Mouse (Mus musculus): ENCODE results near the gene Ddx27. TPM values are rescaled to one million over a fixed set of nuclear protein-coding genes. Genes with fewer than 3 reads are reported as not detected.
A peak's percentile ranks its signal among the peaks of the same experiment; 100 is the strongest.

Gene Ddx27
- polyA plus RNA-seq, 1 experiment from 2014 or later, result 34.9 TPM

- Histone ChIP-seq H3K27me3 (replicated peaks; ENCODE audit: control insufficient read depth, insufficient read depth, low read length) (no peaks in the 10 kb centered on the region; the same call in 1 of the 2 replicates), H3K9me3 (ENCODE audit: control insufficient read depth, low read length) (no peaks in the 10 kb centered on the region), H3K4me2 (ENCODE audit: low read length) (no peak overlapping the region), H3K4me3 (ENCODE audit: low read length) (no peak overlapping the region), H3K36me3 (ENCODE audit: control insufficient read depth, insufficient read depth, low read length) (no peaks in the 10 kb centered on the region), H3K4me1 (ENCODE audit: control insufficient read depth, insufficient read depth, low read depth, low read length) (peaks cover 21% of the 10 kb centered on the region), H3K27ac (ENCODE audit: low read depth, low read length) (no peak overlapping the region), H3K9ac (ENCODE audit: low read depth, low read length) (no peak overlapping the region)
- ATAC-seq, result no peak
- 95% methylated on average over 5 of the region's 5 CpGs for WGBS
These were observed 59.6 kb downstream of the Ddx27 start for GRCm38 (mm10) chr2:167074587-167074986.

GRCm38 (mm10) chr2:167076352-167076751, 61.4 kb downstream of the Ddx27 start:
- ATAC-seq, result no peak
- H3K4me3 ChIP-seq (ENCODE audit: low read length), result no peak overlapping the region
- no peaks in the 10 kb centered on the region; the same call in 1 of the 2 replicates for H3K27me3 ChIP-seq (replicated peaks; ENCODE audit: control insufficient read depth, insufficient read depth, low read length)
- no peak overlapping the region for H3K27ac ChIP-seq (ENCODE audit: low read depth, low read length)
- 95% methylated on average over 4 of the region's 4 CpGs for WGBS
- no peak overlapping the region for H3K4me2 ChIP-seq (ENCODE audit: low read length)
- no peaks in the 10 kb centered on the region for H3K9me3 ChIP-seq (ENCODE audit: control insufficient read depth, low read length)
- peaks cover 16% of the 10 kb centered on the region for H3K4me1 ChIP-seq (ENCODE audit: control insufficient read depth, insufficient read depth, low read depth, low read length)
- no peaks in the 10 kb centered on the region for H3K36me3 ChIP-seq (ENCODE audit: control insufficient read depth, insufficient read depth, low read length)
- H3K9ac ChIP-seq (ENCODE audit: low read depth, low read length), result no peak overlapping the region

- Histone ChIP-seq H3K9me3 (ENCODE audit: control insufficient read depth, low read length) (no peaks in the 10 kb centered on the region), H3K4me3 (ENCODE audit: low read length) (no peak overlapping the region), H3K27ac (ENCODE audit: low read depth, low read length) (no peak overlapping the region), H3K4me2 (ENCODE audit: low read length) (no peak overlapping the region), H3K36me3 (ENCODE audit: control insufficient read depth, insufficient read depth, low read length) (no peaks in the 10 kb centered on the region), H3K9ac (ENCODE audit: low read depth, low read length) (no peak overlapping the region), H3K4me1 (ENCODE audit: control insufficient read depth, insufficient read depth, low read depth, low read length) (peaks cover 16% of the 10 kb centered on the region), H3K27me3 (replicated peaks; ENCODE audit: control insufficient read depth, insufficient read depth, low read length) (no peaks in the 10 kb centered on the region; the same call in 1 of the 2 replicates)
- 71% methylated on average over 2 of the region's 2 CpGs for WGBS
- ATAC-seq, result no peak
These were observed 61.8 kb downstream of the Ddx27 start for GRCm38 (mm10) chr2:167076759-167077158.

GRCm38 (mm10) chr2:167077199-167077962, 62.4 kb downstream of the Ddx27 start:
- Histone ChIP-seq H3K4me2 (ENCODE audit: low read length) (no peak overlapping the region), H3K9me3 (ENCODE audit: control insufficient read depth, low read length) (no peaks in the 10 kb centered on the region), H3K4me1 (ENCODE audit: control insufficient read depth, insufficient read depth, low read depth, low read length) (peaks cover 13% of the 10 kb centered on the region), H3K36me3 (ENCODE audit: control insufficient read depth, insufficient read depth, low read length) (no peaks in the 10 kb centered on the region), H3K4me3 (ENCODE audit: low read length) (no peak overlapping the region), H3K9ac (ENCODE audit: low read depth, low read length) (no peak overlapping the region), H3K27me3 (replicated peaks; ENCODE audit: control insufficient read depth, insufficient read depth, low read length) (no peaks in the 10 kb centered on the region; the same call in 1 of the 2 replicates), H3K27ac (ENCODE audit: low read depth, low read length) (no peak overlapping the region)
- 88% methylated on average over 11 of the region's 11 CpGs for WGBS
- no peak for ATAC-seq

GRCm38 (mm10) chr2:167078486-167078885, 63.5 kb downstream of the Ddx27 start:
- no peaks in the 10 kb centered on the region for H3K36me3 ChIP-seq (ENCODE audit: control insufficient read depth, insufficient read depth, low read length)
- no peaks in the 10 kb centered on the region; the same call in 1 of the 2 replicates for H3K27me3 ChIP-seq (replicated peaks; ENCODE audit: control insufficient read depth, insufficient read depth, low read length)
- no peak for ATAC-seq
- no peaks in the 10 kb centered on the region for H3K9me3 ChIP-seq (ENCODE audit: control insufficient read depth, low read length)
- no peak overlapping the region for H3K4me2 ChIP-seq (ENCODE audit: low read length)
- WGBS, result 48% methylated on average over 7 of the region's 7 CpGs
- H3K4me1 ChIP-seq (ENCODE audit: control insufficient read depth, insufficient read depth, low read depth, low read length), result peaks cover 12% of the 10 kb centered on the region
- no peak overlapping the region for H3K9ac ChIP-seq (ENCODE audit: low read depth, low read length)
- H3K4me3 ChIP-seq (ENCODE audit: low read length), result no peak overlapping the region
- H3K27ac ChIP-seq (ENCODE audit: low read depth, low read length), result no peak overlapping the region

GRCm38 (mm10) chr2:167078931-167079495, 64.0 kb downstream of the Ddx27 start:
- 48% methylated on average over 9 of the region's 9 CpGs for WGBS
- Histone ChIP-seq H3K4me3 (ENCODE audit: low read length) (no peak overlapping the region), H3K27me3 (replicated peaks; ENCODE audit: control insufficient read depth, insufficient read depth, low read length) (no peaks in the 10 kb centered on the region; the same call in 1 of the 2 replicates), H3K4me2 (ENCODE audit: low read length) (no peak overlapping the region), H3K9me3 (ENCODE audit: control insufficient read depth, low read length) (no peaks in the 10 kb centered on the region), H3K4me1 (ENCODE audit: control insufficient read depth, insufficient read depth, low read depth, low read length) (peaks cover 12% of the 10 kb centered on the region), H3K36me3 (ENCODE audit: control insufficient read depth, insufficient read depth, low read length) (no peaks in the 10 kb centered on the region), H3K27ac (ENCODE audit: low read depth, low read length) (no peak overlapping the region), H3K9ac (ENCODE audit: low read depth, low read length) (no peak overlapping the region)
- peak; percentile 32; the same call in 1 of the 2 replicates for ATAC-seq

GRCm38 (mm10) chr2:167079535-167080257, 64.7 kb downstream of the Ddx27 start:
- H3K9me3 ChIP-seq (ENCODE audit: control insufficient read depth, low read length), result no peaks in the 10 kb centered on the region
- no peak overlapping the region for H3K4me2 ChIP-seq (ENCODE audit: low read length)
- no peaks in the 10 kb centered on the region; the same call in 1 of the 2 replicates for H3K27me3 ChIP-seq (replicated peaks; ENCODE audit: control insufficient read depth, insufficient read depth, low read length)
- H3K27ac ChIP-seq (ENCODE audit: low read depth, low read length), result peak overlapping the region; percentile 39; the same call in 1 of the 2 replicates
- peak overlapping the region; percentile 31; the same call in 1 of the 2 replicates for H3K9ac ChIP-seq (ENCODE audit: low read depth, low read length)
- no peaks in the 10 kb centered on the region for H3K36me3 ChIP-seq (ENCODE audit: control insufficient read depth, insufficient read depth, low read length)
- no peak overlapping the region for H3K4me3 ChIP-seq (ENCODE audit: low read length)
- peak; percentile 48 for ATAC-seq
- WGBS, result 31% methylated on average over 18 of the region's 18 CpGs
- H3K4me1 ChIP-seq (ENCODE audit: control insufficient read depth, insufficient read depth, low read depth, low read length), result peaks cover 12% of the 10 kb centered on the region

- 87% methylated on average over 3 of the region's 3 CpGs for WGBS
These were observed 65.4 kb downstream of the Ddx27 start for GRCm38 (mm10) chr2:167080387-167080786.

GRCm38 (mm10) chr2:167081135-167081534, 66.1 kb downstream of the Ddx27 start:
- no peaks in the 10 kb centered on the region; the same call in 1 of the 2 replicates for H3K27me3 ChIP-seq (replicated peaks; ENCODE audit: control insufficient read depth, insufficient read depth, low read length)
- H3K27ac ChIP-seq (ENCODE audit: low read depth, low read length), result no peak overlapping the region
- 50% methylated on average over 6 of the region's 6 CpGs for WGBS
- no peak overlapping the region for H3K4me2 ChIP-seq (ENCODE audit: low read length)
- no peaks in the 10 kb centered on the region for H3K36me3 ChIP-seq (ENCODE audit: control insufficient read depth, insufficient read depth, low read length)
- H3K9me3 ChIP-seq (ENCODE audit: control insufficient read depth, low read length), result no peaks in the 10 kb centered on the region
- no peak overlapping the region for H3K4me3 ChIP-seq (ENCODE audit: low read length)
- no peak overlapping the region for H3K9ac ChIP-seq (ENCODE audit: low read depth, low read length)
- H3K4me1 ChIP-seq (ENCODE audit: control insufficient read depth, insufficient read depth, low read depth, low read length), result peaks cover 12% of the 10 kb centered on the region
- no peak for ATAC-seq

More at GRCm38 (mm10) chr2:167080387-167080786, 65.4 kb downstream of the Ddx27 start:
- no peak overlapping the region for H3K9ac ChIP-seq (ENCODE audit: low read depth, low read length)
- H3K27ac ChIP-seq (ENCODE audit: low read depth, low read length), result no peak overlapping the region
- no peaks in the 10 kb centered on the region; the same call in 1 of the 2 replicates for H3K27me3 ChIP-seq (replicated peaks; ENCODE audit: control insufficient read depth, insufficient read depth, low read length)
- ATAC-seq, result no peak
- no peaks in the 10 kb centered on the region for H3K36me3 ChIP-seq (ENCODE audit: control insufficient read depth, insufficient read depth, low read length)
- peaks cover 12% of the 10 kb centered on the region for H3K4me1 ChIP-seq (ENCODE audit: control insufficient read depth, insufficient read depth, low read depth, low read length)
- no peaks in the 10 kb centered on the region for H3K9me3 ChIP-seq (ENCODE audit: control insufficient read depth, low read length)
- H3K4me3 ChIP-seq (ENCODE audit: low read length), result no peak overlapping the region
- no peak overlapping the region for H3K4me2 ChIP-seq (ENCODE audit: low read length)
